Mouse (Mus musculus) cerebellum, adult 2 months (tissue): ENCODE results near the gene Spsb4. TPM values are rescaled to one million over a fixed set of nuclear protein-coding genes. Genes with fewer than 3 reads are reported as not detected.

Experiments
- DNase-seq, 2 experiments: peaks; one replicate each; pipeline ENCODE4 v3.0.0; 2021
- H3K27ac ChIP-seq: fragments of 200-500 bp; 2 replicates; pipeline ENCODE4 v1.5.1; 2012; ENCODE audit warnings: low read length, control low read depth, inconsistent platforms; ENCODE audit not compliant: insufficient read depth
- H3K27me3 ChIP-seq: fragments of 200-500 bp; 2 replicates; pipeline ENCODE4 v1.6.1; 2012; ENCODE audit warnings: inconsistent platforms, mild to moderate bottlenecking, low read length, moderate library complexity; ENCODE audit not compliant: control insufficient read depth, insufficient read depth
- H3K4me1 ChIP-seq: fragments of 200-500 bp; 2 replicates; pipeline ENCODE4 v1.6.1; 2011; ENCODE audit warnings: low read length; ENCODE audit not compliant: control insufficient read depth, insufficient read depth
- H3K4me3 ChIP-seq: fragments of 200-500 bp; replicated peaks from 2 replicates; pipeline ENCODE3; 2011; ENCODE audit warnings: mild to moderate bottlenecking, low read depth, low read length, control low read depth; ENCODE audit not compliant: insufficient read depth
- CTCF ChIP-seq: fragments of 200-500 bp; IDR thresholded peaks from 2 replicates; pipeline ENCODE4 v1.5.1; 2011; ENCODE audit warnings: low read depth, mild to moderate bottlenecking, control low read depth, low read length, moderate library complexity, borderline replicate concordance; ENCODE audit not compliant: insufficient read depth
- POLR2A ChIP-seq: fragments of 200-500 bp; IDR thresholded peaks from 2 replicates; pipeline ENCODE4 v1.6.1; 2011; ENCODE audit warnings: low read length, control low read depth, borderline replicate concordance; ENCODE audit not compliant: insufficient read depth
- WGBS: fragments of 180-500 bp; shearing (Covaris S2); methylation state at CpG from one replicate; pipeline ENCODE4 v1.1.7; 2018; 5-methylcytosine and 5-hydroxymethylcytosine counted together
- polyA plus RNA-seq: library from polyadenylated mRNA; depleted of rRNA; stranded (reverse); fragments of >200 nt; gene quantifications from 2 replicates; pipeline ENCODE4 v1.2.3, GENCODE M21; 2012

Gene Spsb4
- polyA plus RNA-seq, 1 experiment: 13.9 TPM

- no peaks in the 10 kb centered on the region for H3K4me1 ChIP-seq
- no peak overlapping the region for H3K27ac ChIP-seq
- no peak overlapping the region for H3K4me3 ChIP-seq
- no peaks in the 10 kb centered on the region; the same call in 1 of the 2 replicates for H3K27me3 ChIP-seq
- WGBS: 77% methylated on average over 3 of the region's 3 CpGs
- no peak for TF ChIP-seq CTCF
- TF ChIP-seq POLR2A: no peak
- DNase-seq: no peak
Measured at GRCm38 (mm10) chr9:96982940-96983339, 35.7 kb downstream of the Spsb4 start.

GRCm38 (mm10) chr9:96982351-96982750 lies 36.3 kb downstream of the Spsb4 start:
- H3K4me1 ChIP-seq: no peaks in the 10 kb centered on the region

GRCm38 (mm10) chr9:96981836-96982235 lies 36.8 kb downstream of the Spsb4 start:
- H3K27me3 ChIP-seq: no peaks in the 10 kb centered on the region; the same call in 1 of the 2 replicates
- H3K4me3 ChIP-seq: no peak overlapping the region
- TF ChIP-seq CTCF (no peak), POLR2A (no peak)
- H3K4me1 ChIP-seq: no peaks in the 10 kb centered on the region
- 84% methylated on average over 5 of the region's 5 CpGs for WGBS
- H3K27ac ChIP-seq: no peak overlapping the region
- no peak for DNase-seq

More at GRCm38 (mm10) chr9:96982351-96982750, 36.3 kb downstream of the Spsb4 start:
- Histone ChIP-seq H3K27ac (no peak overlapping the region), H3K27me3 (no peaks in the 10 kb centered on the region; the same call in 1 of the 2 replicates), H3K4me3 (no peak overlapping the region)
- TF ChIP-seq POLR2A (no peak), CTCF (no peak)
- 50% methylated on average over 3 of the region's 3 CpGs for WGBS
- no peak for DNase-seq

- TF ChIP-seq POLR2A: no peak
- no peak for TF ChIP-seq CTCF
- no peak for DNase-seq
- no peak overlapping the region for H3K4me3 ChIP-seq
- no peaks in the 10 kb centered on the region; the same call in 1 of the 2 replicates for H3K27me3 ChIP-seq
- no peak overlapping the region for H3K27ac ChIP-seq
- 29% methylated on average over 9 of the region's 9 CpGs for WGBS
- H3K4me1 ChIP-seq: no peaks in the 10 kb centered on the region
Measured at GRCm38 (mm10) chr9:96981121-96981520, 37.5 kb downstream of the Spsb4 start.

GRCm38 (mm10) chr9:96980037-96980997 lies 38.3 kb downstream of the Spsb4 start:
- Histone ChIP-seq H3K4me1 (no peaks in the 10 kb centered on the region), H3K27ac (no peak overlapping the region), H3K27me3 (no peaks in the 10 kb centered on the region; the same call in 1 of the 2 replicates), H3K4me3 (no peak overlapping the region)
- 40% methylated on average over 10 of the region's 10 CpGs for WGBS
- DNase-seq: no peak
- TF ChIP-seq CTCF (no peak), POLR2A (no peak)

GRCm38 (mm10) chr9:96979417-96980030 lies 39.1 kb downstream of the Spsb4 start:
- TF ChIP-seq POLR2A (no peak), CTCF (no peak)
- DNase-seq: no peak
- Histone ChIP-seq H3K27ac (no peak overlapping the region), H3K4me1 (no peaks in the 10 kb centered on the region), H3K27me3 (no peaks in the 10 kb centered on the region; the same call in 1 of the 2 replicates), H3K4me3 (no peak overlapping the region)
- WGBS: 38% methylated on average over 13 of the region's 13 CpGs

- H3K4me1 ChIP-seq: no peaks in the 10 kb centered on the region
- TF ChIP-seq POLR2A (no peak), CTCF (no peak)
- no peak for DNase-seq
- no peaks in the 10 kb centered on the region; the same call in 1 of the 2 replicates for H3K27me3 ChIP-seq
- H3K27ac ChIP-seq: no peak overlapping the region
- WGBS: 78% methylated on average over 10 of the region's 10 CpGs
- no peak overlapping the region for H3K4me3 ChIP-seq
Measured at GRCm38 (mm10) chr9:96978147-96978782, 40.4 kb downstream of the Spsb4 start.
